Mouse (Mus musculus) erythroid progenitor cell, adult 5-6 weeks (primary cell): ENCODE data around the gene C1rl. TPM values are rescaled to one million over a fixed set of nuclear protein-coding genes. Genes with fewer than 3 reads are reported as not detected.
A peak's percentile ranks its signal among the peaks of the same experiment; 100 is the strongest.
"Not testable (repeated sequence)": the region's sequence is repeated elsewhere in the genome, so short reads cannot be mapped to it uniquely, and the experiment has no call there.

Experiments used
- ATAC-seq: replicated peaks from 2 replicates; pipeline ENCODE4 v1.8.0; 2016; ENCODE audit warnings: moderate number of reproducible peaks, mild to moderate bottlenecking, moderate TSS enrichment, inconsistent platforms; ENCODE audit not compliant: poor library complexity, low FRiP score, severe bottlenecking
- total RNA-seq, 2 experiments: library from RNA; stranded (forward) in 1 of 2; stranded (reverse) in 1 of 2; fragments of 150-400 nt in 1 of 2; fragments of 186-747, 209-891 nt in 1 of 2; gene quantifications; 2 replicates each; pipeline versions ENCODE4 v1.2.3 to v1.2.4; 2015 to 2017; ENCODE audit warnings: low replicate concordance in 2 of 2

The C1rl gene
- total RNA-seq, 2 experiments from 2014 or later, result 0.91 to 4.2 TPM

DNA sequence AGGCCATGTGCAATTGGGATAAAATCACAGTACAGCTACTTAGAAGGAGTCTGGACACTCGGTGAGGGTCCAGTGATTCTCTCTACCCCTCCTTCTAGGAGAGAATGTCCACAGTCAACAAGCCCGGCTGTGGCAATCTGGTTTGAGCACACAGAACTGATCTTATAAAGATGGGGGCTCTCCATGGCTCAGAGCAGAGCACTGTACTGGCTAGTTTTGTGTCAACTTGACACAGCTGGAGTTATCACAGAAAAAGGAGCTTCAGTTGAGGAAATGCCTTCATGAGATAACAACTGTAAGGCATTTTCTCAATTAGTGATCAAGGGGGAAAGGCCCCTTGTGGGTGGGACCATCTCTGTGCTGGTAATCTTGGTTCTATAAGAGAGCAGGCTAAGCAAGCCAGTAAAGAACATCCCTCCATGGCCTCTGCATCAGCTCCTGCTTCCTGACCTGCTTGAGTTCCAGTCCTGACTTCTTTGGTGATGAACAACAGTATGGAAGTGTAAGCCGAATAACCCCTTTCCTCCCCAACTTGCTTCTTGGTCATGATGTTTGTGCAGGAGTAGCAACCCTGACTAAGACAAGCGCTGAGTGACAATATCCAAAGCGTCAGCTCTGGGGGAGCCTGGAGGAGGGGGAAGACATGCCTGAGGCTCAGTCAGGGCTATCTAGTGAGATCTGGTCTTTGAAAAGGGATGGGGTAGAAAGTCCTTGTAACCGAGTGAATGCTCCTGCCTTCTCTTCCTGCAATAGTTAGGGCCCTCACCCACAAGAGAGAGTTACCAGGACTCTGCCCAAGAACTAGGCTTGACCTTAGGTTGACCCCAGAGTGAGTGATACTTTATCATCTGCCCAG lies 20.9 kb upstream of the C1rl start:
- ATAC-seq, result 0 out of 2 replicates have a peak, but pooled peaks have one; percentile 23

GRCm38 (mm10) chr6:124472801-124473200 lies 20.1 kb upstream of the C1rl start:
- peak; percentile 67 for ATAC-seq

DNA sequence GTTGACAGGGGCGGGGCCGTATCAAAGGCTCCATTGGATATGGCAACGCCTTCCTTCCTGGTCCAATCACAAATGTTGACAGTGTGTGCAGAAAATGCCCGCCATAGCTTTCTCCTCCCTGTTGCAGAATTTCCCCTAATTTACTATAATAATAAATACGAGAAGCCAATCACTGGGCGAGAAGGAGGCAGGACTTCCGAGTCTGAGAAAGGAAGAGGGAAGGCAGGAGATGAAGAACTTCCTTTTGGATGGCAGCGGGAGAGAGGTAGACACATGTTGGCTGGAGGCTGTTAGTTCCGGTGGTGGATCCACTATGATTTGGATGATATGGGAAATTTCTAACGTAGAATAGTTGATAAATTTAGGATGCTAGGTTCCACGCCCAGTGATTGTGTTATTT lies 18.3 kb upstream of the C1rl start:
- ATAC-seq, result no peak

GRCm38 (mm10) chr6:124475335-124476075 lies 17.4 kb upstream of the C1rl start:
- ATAC-seq, result not testable (repeated sequence)

DNA sequence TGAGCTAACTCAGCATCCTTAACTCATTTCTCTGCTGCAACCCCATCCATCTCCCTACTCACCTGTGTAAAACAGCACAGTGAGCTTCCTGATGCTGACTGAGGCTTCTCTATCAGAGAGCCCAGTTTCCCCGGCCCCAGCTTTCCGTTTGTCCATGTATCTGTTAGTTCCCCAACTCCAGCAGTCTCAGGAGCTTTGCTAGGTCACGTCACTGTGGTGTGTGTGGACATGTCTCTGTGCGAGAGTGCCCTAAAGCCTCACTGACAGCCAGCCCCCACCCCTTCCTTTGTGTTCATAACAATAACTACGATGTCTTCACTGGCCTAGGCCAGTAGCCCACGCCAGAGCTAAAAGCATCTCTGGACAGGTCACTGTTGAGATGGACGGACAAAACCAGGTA lies 16.7 kb upstream of the C1rl start:
- ATAC-seq, result no peak

GRCm38 (mm10) chr6:124476796-124477195 lies 16.1 kb upstream of the C1rl start:
- no peak for ATAC-seq

GRCm38 (mm10) chr6:124477221-124477655 lies 15.7 kb upstream of the C1rl start:
- no peak for ATAC-seq

DNA sequence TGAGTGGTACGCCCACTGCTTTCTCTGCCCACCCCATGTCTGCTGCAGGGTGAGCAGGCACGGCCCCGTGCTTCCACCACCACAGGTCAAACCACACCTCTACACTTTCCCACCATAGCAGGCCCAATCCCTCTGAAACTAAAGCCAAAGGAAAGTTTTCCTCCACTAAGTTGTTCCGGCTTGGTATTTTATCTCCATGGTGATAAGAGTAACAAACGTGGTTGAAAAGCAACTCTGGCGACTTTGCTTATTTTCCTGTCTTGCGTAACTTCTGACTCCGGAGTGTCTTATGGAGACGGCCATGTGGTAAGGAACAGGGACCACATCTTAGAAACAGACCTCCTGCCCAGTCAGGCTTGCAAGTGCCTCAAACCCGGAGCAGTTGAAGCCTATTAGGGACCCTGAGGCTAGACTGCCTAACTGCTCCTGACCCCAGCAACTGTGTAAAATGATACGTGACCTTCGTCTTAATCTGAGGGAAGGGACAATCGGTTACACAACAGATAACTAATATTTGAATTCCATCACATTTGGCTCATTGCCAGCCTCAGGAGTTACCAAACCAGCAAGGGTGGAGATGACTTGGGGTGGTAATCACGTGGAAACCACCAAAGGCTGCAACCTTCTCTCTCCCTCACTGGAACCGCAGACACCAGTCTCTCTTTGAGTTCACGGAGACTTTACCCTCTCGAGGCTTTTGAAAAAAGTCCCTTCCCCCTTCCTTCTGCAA lies 14.8 kb upstream of the C1rl start:
- ATAC-seq, result no peak

GRCm38 (mm10) chr6:124478874-124479572 lies 13.9 kb upstream of the C1rl start:
- ATAC-seq, result no peak

DNA sequence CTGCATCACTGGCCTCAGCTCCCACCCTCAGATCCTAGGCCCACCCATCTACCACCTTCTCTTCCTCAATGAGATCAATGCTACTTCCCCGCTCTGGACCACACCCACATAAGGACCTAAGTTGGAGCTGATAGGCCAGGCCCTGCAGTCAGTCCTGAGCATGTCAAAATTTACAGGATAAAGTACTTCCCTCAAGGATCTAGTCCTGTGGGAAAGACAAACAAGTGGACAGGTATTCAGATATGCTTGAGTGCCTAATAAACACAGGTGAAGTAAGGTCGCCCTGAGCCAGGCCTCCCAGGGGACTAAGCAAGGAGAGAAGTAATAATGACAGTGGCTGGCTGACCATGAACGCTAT lies 13.4 kb upstream of the C1rl start:
- ATAC-seq, result no peak

GRCm38 (mm10) chr6:124480295-124480694 lies 12.6 kb upstream of the C1rl start:
- peak; percentile 47; the same call in 1 of the 2 replicates for ATAC-seq

DNA sequence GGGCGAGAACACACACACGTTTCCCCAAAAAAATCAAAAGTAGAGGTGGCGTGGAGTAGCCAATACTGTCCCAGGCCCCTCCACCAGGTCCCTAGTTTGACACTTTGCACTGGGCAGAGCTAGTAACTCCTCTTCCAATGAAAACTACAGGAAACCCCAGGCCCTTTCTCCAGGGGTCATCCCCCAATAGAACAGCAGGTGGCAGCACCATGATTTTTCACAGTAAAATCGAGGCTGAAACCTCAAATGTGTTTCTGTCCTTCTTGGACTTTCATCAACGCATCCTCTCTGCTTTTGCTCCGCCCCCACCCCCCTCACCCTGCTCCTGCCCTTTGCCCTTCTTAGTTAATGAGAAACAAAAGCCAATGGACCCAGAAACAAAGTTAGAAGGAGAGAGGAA lies 11.3 kb upstream of the C1rl start:
- ATAC-seq, result no peak

DNA sequence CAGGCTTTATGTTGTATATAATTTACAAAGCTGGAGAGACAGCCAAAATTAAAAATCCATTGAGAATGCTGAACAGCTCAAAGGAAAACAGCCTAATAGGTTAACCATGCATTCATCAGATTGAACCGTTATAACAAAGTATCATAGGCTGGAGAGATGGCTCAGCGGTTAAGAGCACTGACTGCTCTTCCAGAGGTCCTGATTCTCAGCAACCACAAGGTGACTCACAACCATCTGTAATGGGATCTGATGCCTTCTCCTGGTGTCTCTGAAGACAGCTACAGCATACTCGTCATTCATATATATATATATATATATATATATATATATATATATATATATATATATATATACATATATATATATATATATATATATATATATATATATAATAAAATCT lies 9.1 kb upstream of the C1rl start:
- ATAC-seq, result not testable (repeated sequence)

- ATAC-seq, result no peak
Observed at GRCm38 (mm10) chr6:124484851-124485250, 8.1 kb upstream of the C1rl start.

GRCm38 (mm10) chr6:124485414-124486144 lies 7.3 kb upstream of the C1rl start:
- ATAC-seq, result no peak

GRCm38 (mm10) chr6:124487509-124487908 lies 5.4 kb upstream of the C1rl start:
- no peak for ATAC-seq

- ATAC-seq, result no peak
Observed at GRCm38 (mm10) chr6:124488952-124489351, 4.0 kb upstream of the C1rl start.

GRCm38 (mm10) chr6:124491427-124491826 lies 1.5 kb upstream of the C1rl start:
- no peak for ATAC-seq

- no peak for ATAC-seq
Observed at GRCm38 (mm10) chr6:124493886-124494285, 973 bp downstream of the C1rl start.
